Mouse (Mus musculus) lung, postnatal 0 days (tissue): ENCODE data around the gene Slc29a1.

Experiments
- CTCF ChIP-seq: IDR thresholded peaks from 2 replicates; pipeline ENCODE4 v1.5.1; 2016; ENCODE audit warnings: antibody characterized with exemption, mild to moderate bottlenecking
- EP300 ChIP-seq: IDR thresholded peaks from 2 replicates; pipeline ENCODE4 v1.6.1; 2016; ENCODE audit warnings: antibody characterized with exemption, mild to moderate bottlenecking, control low read depth

- TF ChIP-seq EP300 = no peak
- TF ChIP-seq CTCF = no peak
These were observed 6.6 kb downstream of the Slc29a1 start for GRCm38 (mm10) chr17:45592606-45593431.
